Mouse (Mus musculus): ENCODE data around the gene Apol11b. TPM values are rescaled to one million over a fixed set of nuclear protein-coding genes. Genes with fewer than 3 reads are reported as not detected.
"Not testable (repeated sequence)": the region's sequence is repeated elsewhere in the genome, so short reads cannot be mapped to it uniquely, and the experiment has no call there.

Gene Apol11b
- total RNA-seq (2021) = under 1 TPM in 1 of 2 experiments, not detected in 1; 0.14 TPM
- long read RNA-seq, experiment 1 = 0 reads
- long read RNA-seq, experiment 2 = 0 reads

DNA sequence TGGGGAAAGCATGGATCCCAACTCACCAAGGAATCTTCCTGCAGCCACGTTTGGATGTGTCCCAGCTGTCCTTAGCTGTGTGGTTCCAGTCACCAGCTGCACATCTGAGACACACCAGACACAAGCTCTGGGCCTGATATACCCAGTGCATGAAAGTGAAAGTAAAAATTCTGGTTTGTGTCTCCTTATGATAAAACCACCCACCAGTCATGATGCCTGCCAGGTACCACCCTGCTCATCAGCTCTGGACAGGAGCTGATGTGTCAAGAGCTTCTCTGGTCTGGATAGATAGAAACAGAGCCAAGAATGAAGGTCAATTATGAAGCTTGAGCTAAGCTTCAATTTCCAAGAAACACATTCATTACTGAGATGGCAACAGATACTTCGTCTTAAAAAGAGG lies at the start of gene Apol11b:
TSS of gene Apol11b (minus strand) at position 111 of the 400 bp plus-strand sequence.
- not testable (repeated sequence) for DNase-seq (ENCODE audit: low spot score)

GRCm38 (mm10) chr15:77691532-77692311 lies 48.6 kb upstream of the Apol11b start:
- not testable (repeated sequence) for DNase-seq (ENCODE audit: low spot score)

DNA sequence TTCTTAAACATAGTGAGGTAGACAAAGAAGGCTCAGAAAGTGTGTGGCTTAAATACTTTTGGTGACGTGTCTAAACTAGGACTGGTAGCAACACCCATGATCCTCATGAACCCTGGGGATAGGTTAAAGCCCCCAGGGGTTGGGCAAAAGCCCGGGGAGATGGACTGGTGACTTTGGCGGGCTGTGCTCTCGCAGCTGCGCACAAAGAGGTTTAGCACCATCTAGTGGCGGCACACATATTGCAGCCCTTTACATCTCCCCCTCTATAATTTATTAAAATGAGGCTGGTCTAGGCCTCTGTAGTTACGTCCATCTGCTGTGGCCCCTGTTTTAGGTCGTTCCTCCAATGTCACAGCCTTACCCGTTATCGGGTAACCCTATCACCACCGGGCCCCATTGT lies 40.9 kb upstream of the Apol11b start:
- DNase-seq (ENCODE audit: low spot score) = peak; percentile 9

- DNase-seq (ENCODE audit: low spot score) = not testable (repeated sequence)
Observed at GRCm38 (mm10) chr15:77674081-77674480, 31.0 kb upstream of the Apol11b start.

DNA sequence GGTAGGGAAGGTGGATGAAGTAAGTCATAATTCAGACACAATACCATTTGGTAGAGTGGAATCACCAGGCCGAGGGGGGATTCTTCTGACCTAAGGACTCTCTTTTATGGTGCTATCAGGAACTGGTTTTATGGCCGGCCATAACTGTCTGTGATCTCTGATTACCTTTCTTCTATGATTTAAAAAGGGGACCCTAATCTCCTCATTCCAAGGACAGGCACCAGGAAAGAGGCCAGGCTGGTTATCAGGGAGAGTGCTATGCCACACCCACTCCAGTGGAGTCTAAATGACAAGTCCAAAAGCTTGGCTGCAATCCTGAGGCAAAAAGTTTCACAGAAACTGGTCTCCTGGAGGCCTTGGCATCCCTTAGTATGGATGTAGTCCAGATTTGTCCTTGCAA lies 18.8 kb upstream of the Apol11b start:
- DNase-seq (ENCODE audit: low spot score) = not testable (repeated sequence)

- not testable (repeated sequence) for DNase-seq (ENCODE audit: low spot score)
Observed at GRCm38 (mm10) chr15:77659773-77660172, 16.7 kb upstream of the Apol11b start.

DNA sequence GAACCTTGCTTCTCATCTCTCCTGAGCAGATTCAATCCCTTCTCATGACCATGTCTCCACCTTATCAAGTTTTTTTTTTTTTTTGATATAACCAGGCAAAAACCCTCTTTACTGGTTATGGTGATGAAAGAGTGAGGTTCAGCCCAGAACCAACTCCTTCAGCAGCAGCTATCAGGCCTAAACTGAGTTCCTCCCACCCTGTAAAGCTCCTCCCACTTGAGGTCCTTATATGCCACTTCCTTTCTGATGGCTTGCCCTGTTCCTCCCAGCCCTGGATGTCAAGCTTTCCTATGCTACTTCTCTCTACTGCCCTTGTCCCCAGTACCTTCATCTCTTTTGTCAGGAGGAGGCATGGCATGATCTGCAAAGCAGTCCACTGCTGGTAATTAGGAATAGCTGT lies 8.1 kb upstream of the Apol11b start:
- not testable (repeated sequence) for DNase-seq (ENCODE audit: low spot score)

DNA sequence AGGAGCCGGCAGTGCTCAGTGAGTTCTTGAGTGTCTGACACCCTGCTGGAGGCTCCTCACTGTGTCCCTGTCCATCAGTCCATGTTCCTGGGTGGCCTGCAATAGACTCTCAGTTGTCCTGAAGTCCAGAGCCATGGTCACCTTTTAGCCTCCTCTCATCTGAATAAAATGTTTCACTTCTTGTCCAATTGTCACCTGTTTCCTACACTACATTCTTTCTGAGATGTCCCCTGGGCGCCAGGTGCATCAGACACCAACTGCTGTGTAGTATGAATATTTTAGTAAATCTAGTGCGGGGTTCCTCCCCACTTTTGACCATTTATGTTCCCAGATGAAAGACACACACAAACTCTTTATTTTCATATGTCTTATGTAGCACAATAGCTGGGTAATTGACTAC lies 13.3 kb downstream of the Apol11b start:
- DNase-seq (ENCODE audit: low spot score) = not testable (repeated sequence)

DNA sequence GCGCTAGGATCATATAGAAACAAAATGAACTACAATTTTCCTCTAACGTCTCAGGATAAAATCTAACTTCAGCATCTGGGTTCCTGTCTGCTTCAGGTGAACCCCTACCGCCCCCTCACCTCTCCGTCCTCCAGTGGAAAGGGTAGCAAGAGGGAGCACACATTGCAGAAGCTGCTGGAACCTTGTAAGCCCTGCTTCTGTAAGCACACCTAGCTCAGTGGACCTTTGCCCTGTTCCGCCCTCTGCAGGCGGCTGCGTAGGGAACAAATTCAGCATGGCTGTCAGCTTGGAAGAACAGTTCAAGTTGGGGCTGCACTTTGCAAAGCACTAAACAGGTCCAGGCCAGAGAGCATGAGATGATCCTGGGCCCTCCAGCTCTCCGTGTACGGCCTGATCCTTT lies 14.4 kb downstream of the Apol11b start:
- not testable (repeated sequence) for DNase-seq (ENCODE audit: low spot score)

DNA sequence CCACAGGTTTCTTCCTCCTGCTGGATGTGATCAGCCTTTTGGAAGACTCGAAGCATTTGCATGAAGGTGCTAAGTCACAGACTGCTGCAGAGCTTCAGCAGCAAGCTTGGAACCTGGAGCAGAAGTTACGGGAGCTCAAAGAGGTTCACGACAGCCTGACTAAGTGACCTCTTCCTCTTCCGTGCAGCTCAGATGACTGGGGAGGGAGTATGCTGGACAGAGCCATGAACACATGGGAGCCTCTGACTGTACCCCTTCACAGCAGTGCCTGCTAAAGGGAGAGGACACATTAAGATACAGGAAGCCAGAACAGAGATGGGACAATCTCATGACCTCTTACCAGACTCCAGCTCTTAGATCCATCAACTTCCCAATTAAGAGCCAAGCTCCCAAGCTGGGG lies 16.6 kb downstream of the Apol11b start:
- DNase-seq (ENCODE audit: low spot score) = not testable (repeated sequence)

- DNase-seq (ENCODE audit: low spot score) = no peak
Observed at GRCm38 (mm10) chr15:77624710-77625109, 18.4 kb downstream of the Apol11b start.

DNA sequence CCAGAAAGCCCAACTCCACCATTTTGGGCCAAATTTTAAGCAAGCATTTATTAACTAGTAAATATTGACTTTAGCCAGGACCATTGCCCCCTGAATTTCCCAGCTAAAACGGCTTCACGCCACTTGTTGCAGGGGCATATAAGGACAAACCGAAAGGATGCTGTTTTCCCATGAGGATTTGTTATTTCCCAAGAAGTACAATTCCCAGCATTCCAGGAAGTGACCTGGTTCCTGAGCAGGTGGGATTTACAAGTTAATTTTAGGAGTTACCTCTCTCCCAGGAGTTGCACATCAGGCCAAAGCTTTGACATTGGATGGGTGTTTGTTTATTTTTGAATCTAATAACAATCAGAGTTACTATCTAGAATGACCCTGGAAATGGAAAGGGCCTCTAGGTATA lies 37.0 kb downstream of the Apol11b start:
- no peak for DNase-seq (ENCODE audit: low spot score)

DNA sequence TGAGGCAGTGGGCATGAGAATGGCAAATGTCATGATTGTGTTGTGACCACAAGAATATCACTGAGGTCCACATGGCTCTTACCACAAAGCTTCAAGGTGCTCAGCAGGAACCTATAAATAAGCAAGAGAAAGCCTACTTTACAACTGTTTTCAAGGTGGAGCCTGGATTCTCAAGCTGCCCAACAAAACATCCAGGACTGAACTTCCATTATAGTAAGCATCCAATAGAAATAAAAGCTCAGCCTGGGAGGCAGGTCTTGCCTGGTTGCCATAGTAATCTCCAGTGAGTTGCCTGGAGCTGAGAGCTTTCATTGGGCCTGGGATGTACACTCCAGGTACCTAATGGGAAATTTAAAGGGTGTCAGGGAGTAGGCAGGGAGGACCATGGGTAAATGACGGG lies 44.1 kb downstream of the Apol11b start, which contains the start of gene Gm36245:
TSS of gene Gm36245 (plus strand) at position 301 of the 400 bp plus-strand sequence.
- DNase-seq (ENCODE audit: low spot score) = no peak

GRCm38 (mm10) chr15:77598429-77598828 lies 44.7 kb downstream of the Apol11b start:
- no peak for DNase-seq (ENCODE audit: low spot score)

- no peak for DNase-seq (ENCODE audit: low spot score)
Observed at GRCm38 (mm10) chr15:77595961-77596360, 47.1 kb downstream of the Apol11b start, which contains the start of gene Apol10b. Gene Apol10b, minus strand, starts transcription at chr15:77596125.

- no peak for DNase-seq (ENCODE audit: low spot score)
Observed at GRCm38 (mm10) chr15:77593557-77593956, 49.5 kb downstream of the Apol11b start.

DNA sequence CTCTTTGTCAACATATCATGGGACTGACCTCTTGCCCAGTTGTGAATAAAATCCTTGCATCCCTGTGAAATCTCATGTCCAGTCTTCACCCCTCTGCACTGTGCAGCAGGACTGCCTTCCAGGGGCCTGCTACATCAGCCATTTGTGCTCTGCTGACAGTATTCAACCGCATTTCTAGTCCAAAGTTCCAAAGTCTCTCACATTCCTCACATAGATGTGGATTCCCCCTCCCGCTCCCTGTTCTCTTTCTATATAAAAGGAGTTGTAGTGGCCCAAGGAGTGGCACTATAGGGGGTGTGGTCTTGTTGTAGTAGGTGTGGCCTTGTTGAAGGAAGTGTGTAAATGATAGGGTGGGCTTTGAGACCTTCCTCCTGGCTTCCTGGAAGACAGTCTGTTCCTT lies 52.2 kb downstream of the Apol11b start:
- no peak for DNase-seq (ENCODE audit: low spot score)

DNA sequence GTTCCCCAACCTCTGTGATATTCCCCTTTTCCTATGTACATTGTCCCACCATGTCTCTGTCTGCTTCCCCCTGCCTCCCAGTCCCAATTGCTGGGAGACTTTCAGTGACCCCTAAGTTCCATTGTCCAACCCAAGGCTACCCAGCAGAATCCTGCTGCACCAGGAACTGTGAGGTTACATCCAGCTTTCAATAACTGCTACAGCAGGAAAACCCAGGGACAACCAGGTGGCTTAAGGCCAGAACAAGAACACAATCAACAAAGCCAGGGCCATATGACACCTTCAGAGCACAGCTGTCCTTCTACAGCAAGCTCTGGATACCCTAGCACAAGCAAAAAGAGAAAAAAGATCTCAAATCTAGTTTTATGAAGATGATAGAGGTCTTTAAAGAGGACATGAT lies 54.1 kb downstream of the Apol11b start:
- DNase-seq (ENCODE audit: low spot score) = no peak

DNA sequence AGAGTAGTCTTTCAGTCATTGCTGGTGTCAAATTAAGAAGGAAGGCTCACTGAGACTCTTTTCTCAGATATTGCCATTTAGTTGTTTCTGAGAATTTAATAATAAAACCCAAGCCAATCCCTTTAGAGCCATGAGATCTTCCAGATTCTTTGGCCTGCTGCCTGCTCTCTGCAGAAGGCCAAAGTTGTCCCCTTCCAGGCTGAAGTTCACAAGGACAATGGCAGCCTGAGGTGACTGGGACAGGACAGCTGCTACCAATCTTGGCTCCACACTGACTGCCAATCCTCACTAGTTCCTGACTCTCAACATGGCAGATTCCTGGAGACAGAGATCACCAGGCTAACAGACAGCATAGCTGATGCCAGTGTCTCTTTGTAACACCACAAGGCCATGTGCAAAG lies 56.1 kb downstream of the Apol11b start:
- no peak for DNase-seq (ENCODE audit: low spot score)
